Mouse (Mus musculus) embryonic facial prominence, embryonic 14.5 days (tissue): Measurements from ENCODE around the gene Nlrc5. TPM values are rescaled to one million over a fixed set of nuclear protein-coding genes. Genes with fewer than 3 reads are reported as not detected.
A peak's percentile ranks its signal among the peaks of the same experiment; 100 is the strongest.

ENCODE experiments used
- ATAC-seq: fragments of 200-750 bp; cut with Nextera tagmentation; 2 replicates; pipeline ENCODE4 v1.8.0; 2017; ENCODE audit warnings: low read depth, moderate number of reproducible peaks, moderate TSS enrichment
- DNase-seq: peaks from one replicate; pipeline ENCODE4 v3.0.0-alpha.2; 2015; ENCODE audit warnings: low spot score
- H3K27ac ChIP-seq: fragments of 300-500 bp; sonication (generic); replicated peaks from 2 replicates; pipeline ENCODE4 v1.5.1; 2014; ENCODE audit warnings: low read depth, mild to moderate bottlenecking, low read length, moderate library complexity
- H3K27me3 ChIP-seq: fragments of 300-500 bp; sonication (generic); replicated peaks from 2 replicates; pipeline ENCODE4 v1.6.1; 2014; ENCODE audit warnings: low read length; ENCODE audit not compliant: control insufficient read depth, insufficient read depth
- H3K36me3 ChIP-seq: fragments of 300-500 bp; sonication (generic); 2 replicates; pipeline ENCODE4 v1.6.1; 2014; ENCODE audit warnings: low read length, mixed read lengths; ENCODE audit not compliant: control insufficient read depth, insufficient read depth
- H3K4me1 ChIP-seq: fragments of 300-500 bp; sonication (generic); 2 replicates; pipeline ENCODE4 v1.6.1; 2014; ENCODE audit warnings: antibody characterized with exemption, low read length; ENCODE audit not compliant: control insufficient read depth, insufficient read depth
- H3K4me2 ChIP-seq: fragments of 300-500 bp; sonication (generic); 2 replicates; pipeline ENCODE4 v1.6.1; 2014; ENCODE audit warnings: low read depth, mild to moderate bottlenecking, low read length, moderate library complexity, mixed read lengths
- H3K4me3 ChIP-seq: fragments of 300-500 bp; sonication (generic); 2 replicates; pipeline ENCODE4 v1.5.1; 2014; ENCODE audit warnings: low read depth, mild to moderate bottlenecking, low read length
- H3K9ac ChIP-seq: fragments of 300-500 bp; sonication (generic); 2 replicates; pipeline ENCODE4 v1.6.1; 2014; ENCODE audit warnings: low read depth, mild to moderate bottlenecking, low read length, moderate library complexity, mixed read lengths
- H3K9me3 ChIP-seq: fragments of 300-500 bp; sonication (generic); 2 replicates; pipeline ENCODE4 v1.6.1; 2016; ENCODE audit warnings: low read length; ENCODE audit not compliant: control insufficient read depth
- WGBS: fragments of 180-500 bp; shearing (Covaris S2); extraction: QIAGEN DNeasy Blood & Tissue Kit; methylation state at CpG from one replicate; pipeline ENCODE4 v1.1.7; 2014; 5-methylcytosine and 5-hydroxymethylcytosine counted together
- polyA plus RNA-seq: library from polyadenylated mRNA; unstranded; fragments of >200 nt; fragmentation: Nextera tagmentation; extraction: Ambion mirVana; gene quantifications from 2 replicates; pipeline ENCODE4 v1.2.1, GENCODE M21; 2014

Gene Nlrc5
- polyA plus RNA-seq, 1 experiment from 2014 or later = 0.39 TPM

DNA sequence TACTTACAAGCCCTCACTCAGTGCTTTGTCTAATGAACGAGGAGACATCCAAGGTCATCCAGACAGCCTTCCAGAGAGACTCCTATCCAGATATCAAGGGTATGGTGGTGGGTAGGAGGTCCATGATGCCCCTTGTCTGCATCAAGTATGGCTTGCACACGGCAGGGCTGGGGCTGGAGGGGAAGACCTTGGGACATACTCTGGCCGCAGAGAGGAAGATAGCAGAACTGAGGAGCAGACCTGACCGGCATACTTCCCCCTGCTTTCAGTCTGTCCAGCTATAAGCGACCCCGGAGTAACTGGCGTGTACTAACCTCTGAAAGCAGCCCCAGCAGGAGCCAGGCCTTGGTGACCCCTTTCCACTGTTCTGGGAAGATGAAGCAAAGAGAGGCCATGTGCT is 24.6 kb upstream of the Nlrc5 start:
- H3K9ac ChIP-seq = no peak overlapping the region
- no peaks in the 10 kb centered on the region for H3K4me1 ChIP-seq
- ATAC-seq (no peak), DNase-seq (no peak)
- no peak overlapping the region for H3K4me3 ChIP-seq
- H3K4me2 ChIP-seq = no peak overlapping the region
- no peak overlapping the region for H3K27ac ChIP-seq
- no peaks in the 10 kb centered on the region for H3K27me3 ChIP-seq
- H3K9me3 ChIP-seq = no peaks in the 10 kb centered on the region
- no peaks in the 10 kb centered on the region for H3K36me3 ChIP-seq
- 93% methylated on average over 7 of the region's 7 CpGs for WGBS

DNA sequence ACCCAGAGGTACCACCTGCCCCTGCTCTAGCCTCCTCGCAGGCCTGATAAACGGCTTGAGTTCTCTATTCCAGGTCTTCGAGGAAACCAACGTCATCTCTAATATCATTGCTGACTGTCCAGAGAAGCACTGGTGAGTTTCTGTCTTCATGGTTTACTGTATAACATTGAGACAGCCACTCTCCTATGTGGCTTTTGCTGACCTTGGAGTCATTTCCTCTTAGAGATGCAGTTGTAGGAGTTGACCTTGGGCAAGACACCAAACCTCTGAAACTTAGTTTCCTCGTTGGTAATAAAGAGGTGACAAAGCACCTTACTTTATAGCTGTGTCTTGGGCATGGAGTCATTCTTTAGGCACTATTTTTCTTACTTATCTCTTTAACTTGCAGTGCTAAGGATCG is 21.6 kb upstream of the Nlrc5 start:
- ATAC-seq (no peak), DNase-seq (no peak)
- H3K4me1 ChIP-seq = no peaks in the 10 kb centered on the region
- H3K4me2 ChIP-seq = no peak overlapping the region
- H3K9ac ChIP-seq = no peak overlapping the region
- 84% methylated on average over 6 of the region's 6 CpGs for WGBS
- H3K4me3 ChIP-seq = no peak overlapping the region
- no peak overlapping the region for H3K27ac ChIP-seq
- no peaks in the 10 kb centered on the region for H3K36me3 ChIP-seq
- no peaks in the 10 kb centered on the region for H3K9me3 ChIP-seq
- no peaks in the 10 kb centered on the region for H3K27me3 ChIP-seq

DNA sequence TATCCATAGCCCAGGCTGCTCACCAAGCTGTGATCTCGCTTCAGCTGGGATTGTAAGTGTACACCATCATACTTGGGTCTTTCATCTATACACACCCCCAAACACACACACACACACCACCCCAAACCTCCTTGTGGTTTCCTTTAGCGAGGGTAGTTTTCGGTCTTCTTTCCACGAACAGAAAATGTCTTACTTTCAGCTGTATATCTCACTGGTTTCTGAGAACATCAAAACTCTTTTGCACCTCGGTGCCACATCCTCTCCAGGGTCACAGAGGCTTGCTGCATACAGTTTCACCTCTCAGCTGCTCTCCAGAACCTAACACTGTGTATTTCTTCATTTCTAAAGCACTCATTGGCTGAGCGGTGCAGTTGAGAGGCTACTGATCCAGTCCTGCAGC is 20.6 kb upstream of the Nlrc5 start:
- no peaks in the 10 kb centered on the region for H3K9me3 ChIP-seq
- DNase-seq (no peak), ATAC-seq (no peak)
- H3K9ac ChIP-seq = no peak overlapping the region
- no peaks in the 10 kb centered on the region for H3K36me3 ChIP-seq
- no peak overlapping the region for H3K4me3 ChIP-seq
- no peaks in the 10 kb centered on the region for H3K27me3 ChIP-seq
- no peaks in the 10 kb centered on the region for H3K4me1 ChIP-seq
- no peak overlapping the region for H3K4me2 ChIP-seq
- H3K27ac ChIP-seq = no peak overlapping the region
- 82% methylated on average over 6 of the region's 6 CpGs for WGBS

DNA sequence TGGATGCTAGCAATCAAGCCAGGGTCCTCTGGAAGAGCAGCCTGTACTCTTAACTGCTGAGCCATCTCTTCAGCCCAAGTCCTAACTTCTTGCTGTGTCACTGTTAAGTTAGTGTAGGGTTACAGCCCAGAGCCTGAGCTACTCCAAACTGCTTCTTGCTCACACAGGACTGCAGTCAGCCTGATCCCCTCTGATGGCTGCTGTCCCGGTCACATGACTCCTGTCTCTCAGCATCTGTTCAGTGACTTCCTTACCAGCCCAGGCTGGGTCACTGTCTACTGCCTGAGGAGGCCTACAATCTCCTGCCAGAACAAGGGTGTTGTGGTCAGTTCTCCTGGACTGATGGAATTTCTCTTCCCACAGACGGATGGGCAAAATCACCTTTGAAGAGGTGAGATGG is 18.9 kb upstream of the Nlrc5 start:
- no peak overlapping the region for H3K27ac ChIP-seq
- no peak overlapping the region for H3K4me3 ChIP-seq
- no peak overlapping the region for H3K4me2 ChIP-seq
- H3K4me1 ChIP-seq = no peaks in the 10 kb centered on the region
- H3K27me3 ChIP-seq = no peaks in the 10 kb centered on the region
- ATAC-seq = 0 out of 2 replicates have a peak, but pooled peaks have one; percentile 33
- H3K36me3 ChIP-seq = no peaks in the 10 kb centered on the region
- H3K9ac ChIP-seq = no peak overlapping the region
- WGBS = 53% methylated on average over 2 of the region's 2 CpGs
- H3K9me3 ChIP-seq = no peaks in the 10 kb centered on the region
- DNase-seq = peak; percentile 26

DNA sequence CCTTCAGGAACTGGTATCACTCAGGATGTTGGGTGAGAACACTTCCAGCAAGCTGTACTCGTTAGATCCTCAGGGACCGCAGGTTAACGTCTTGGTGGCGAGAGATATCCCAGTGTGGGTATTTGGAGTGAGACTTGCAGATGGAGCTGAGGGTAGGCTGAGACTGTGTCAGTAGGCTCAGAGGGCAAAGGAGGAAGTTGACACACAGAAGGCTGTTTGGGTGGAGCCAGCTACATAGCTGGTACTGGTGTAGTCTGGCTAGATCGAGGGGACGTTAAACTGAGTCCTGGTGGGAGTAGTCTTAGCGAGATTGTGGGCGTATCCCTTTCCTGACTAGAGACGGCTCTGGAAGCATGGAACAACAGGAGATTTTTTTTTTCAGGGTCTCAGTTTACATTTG is 16.1 kb upstream of the Nlrc5 start:
- no peaks in the 10 kb centered on the region for H3K9me3 ChIP-seq
- no peaks in the 10 kb centered on the region for H3K27me3 ChIP-seq
- DNase-seq (no peak), ATAC-seq (no peak)
- H3K9ac ChIP-seq = no peak overlapping the region
- H3K4me3 ChIP-seq = no peak overlapping the region
- no peaks in the 10 kb centered on the region for H3K4me1 ChIP-seq
- no peaks in the 10 kb centered on the region for H3K36me3 ChIP-seq
- WGBS = 63% methylated on average over 9 of the region's 9 CpGs
- no peak overlapping the region for H3K27ac ChIP-seq
- no peak overlapping the region for H3K4me2 ChIP-seq

DNA sequence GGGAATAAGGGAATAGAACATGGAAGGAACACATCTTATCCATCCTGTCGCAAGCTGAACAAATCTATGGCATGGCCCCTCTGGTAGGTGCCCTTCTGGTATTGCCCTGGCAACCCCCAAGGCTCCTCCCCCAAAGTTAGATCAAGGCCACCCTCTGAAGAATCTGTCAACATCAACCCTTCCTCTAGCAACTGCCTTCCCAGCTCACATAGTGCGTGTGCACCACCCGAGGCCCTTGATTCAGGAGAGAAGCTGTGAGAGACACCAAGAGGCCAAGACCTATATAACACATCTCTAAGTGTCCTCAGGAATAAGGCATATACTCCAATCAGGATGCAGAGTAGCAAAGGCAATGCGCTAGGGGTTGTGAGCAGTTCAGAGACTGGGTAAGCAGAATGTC is 11.9 kb upstream of the Nlrc5 start:
- DNase-seq (no peak), ATAC-seq (no peak)
- Histone ChIP-seq H3K9ac (no peak overlapping the region), H3K36me3 (no peaks in the 10 kb centered on the region), H3K4me1 (no peaks in the 10 kb centered on the region), H3K4me2 (no peak overlapping the region), H3K27me3 (no peaks in the 10 kb centered on the region), H3K27ac (no peak overlapping the region), H3K9me3 (no peaks in the 10 kb centered on the region), H3K4me3 (no peak overlapping the region)
- 84% methylated on average over 4 of the region's 4 CpGs for WGBS

DNA sequence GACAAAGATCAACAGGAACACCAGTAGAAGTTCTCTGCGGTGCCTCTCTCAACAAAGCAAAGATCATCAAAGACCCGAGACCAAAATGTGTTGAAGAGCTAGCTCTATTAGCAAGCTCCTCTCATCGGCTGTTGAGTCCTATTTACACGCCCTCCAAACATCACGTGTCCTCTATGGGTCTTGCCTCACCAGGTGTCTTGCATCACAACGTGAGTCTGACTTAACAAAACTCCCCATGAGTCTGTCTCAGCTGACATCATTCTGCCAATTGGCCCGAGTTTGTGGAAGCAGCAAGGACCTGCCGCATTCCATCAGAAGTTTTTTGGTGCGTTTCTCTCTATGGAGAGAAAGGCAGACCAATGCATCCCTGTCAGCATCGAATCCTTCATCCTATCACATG is 6.2 kb upstream of the Nlrc5 start:
- DNase-seq = no peak
- no peaks in the 10 kb centered on the region for H3K9me3 ChIP-seq
- 68% methylated on average over 10 of the region's 10 CpGs for WGBS
- no peak overlapping the region for H3K4me2 ChIP-seq
- no peaks in the 10 kb centered on the region for H3K36me3 ChIP-seq
- no peak overlapping the region for H3K4me3 ChIP-seq
- no peak overlapping the region for H3K9ac ChIP-seq
- no peak overlapping the region for H3K27ac ChIP-seq
- H3K27me3 ChIP-seq = no peaks in the 10 kb centered on the region
- H3K4me1 ChIP-seq = no peaks in the 10 kb centered on the region
- no peak for ATAC-seq

DNA sequence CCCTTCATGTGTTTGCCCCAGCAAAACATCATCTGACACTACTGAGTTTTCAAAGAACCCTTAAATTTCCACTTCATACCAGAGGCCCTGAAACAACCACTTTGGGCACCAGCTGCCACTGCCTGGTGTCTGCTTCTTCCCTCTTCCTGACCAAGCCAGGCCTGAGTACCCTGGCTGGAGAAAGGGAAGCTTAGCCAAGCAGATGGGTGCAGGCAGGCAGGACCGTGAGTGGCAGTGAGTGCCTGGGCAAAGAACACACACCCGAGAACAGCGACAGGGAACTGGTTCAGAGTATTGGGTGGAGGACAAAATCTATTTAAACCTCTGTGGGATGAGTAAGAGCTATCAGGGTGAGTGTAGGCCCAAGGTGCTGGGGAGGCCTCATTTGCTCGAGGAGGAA is 5.7 kb upstream of the Nlrc5 start:
- no peak for ATAC-seq
- 74% methylated on average over 4 of the region's 4 CpGs for whole genome bisulfite sequencing

DNA sequence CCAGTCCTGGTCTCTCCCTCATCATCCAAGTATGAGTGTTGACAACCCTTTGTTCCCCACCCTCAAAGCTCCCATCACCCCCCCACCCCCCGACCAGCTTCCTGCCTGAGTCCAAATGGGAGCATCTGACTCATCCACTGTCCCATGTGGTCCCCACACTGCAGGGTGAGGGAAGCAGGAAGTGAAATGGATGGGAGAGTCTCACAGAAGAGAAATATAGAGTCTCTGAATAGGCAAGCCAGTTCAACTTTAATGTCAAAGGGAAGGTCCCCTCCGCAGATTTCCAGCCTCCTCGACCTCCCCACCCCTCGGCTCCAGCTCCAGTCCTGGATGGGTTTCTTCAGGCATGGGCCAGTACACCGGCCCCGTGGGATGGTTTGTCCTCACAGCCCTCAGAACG is 4.8 kb upstream of the Nlrc5 start:
- H3K27ac ChIP-seq = no peak overlapping the region
- peaks cover 1% of the 10 kb centered on the region; the same call in 1 of the 2 replicates for H3K4me1 ChIP-seq
- H3K9me3 ChIP-seq = no peaks in the 10 kb centered on the region
- H3K27me3 ChIP-seq = peaks cover 7% of the 10 kb centered on the region
- H3K4me2 ChIP-seq = no peak overlapping the region
- ATAC-seq (no peak), DNase-seq (no peak)
- H3K36me3 ChIP-seq = no peaks in the 10 kb centered on the region
- no peak overlapping the region for H3K9ac ChIP-seq
- H3K4me3 ChIP-seq = no peak overlapping the region
- WGBS = 82% methylated on average over 7 of the region's 7 CpGs

More for the DNA sequence above, 5.7 kb upstream of the Nlrc5 start:
- Histone ChIP-seq H3K4me3 (no peak overlapping the region), H3K36me3 (no peaks in the 10 kb centered on the region), H3K4me2 (no peak overlapping the region), H3K4me1 (no peaks in the 10 kb centered on the region), H3K27ac (no peak overlapping the region), H3K9me3 (no peaks in the 10 kb centered on the region), H3K27me3 (peaks cover under 1% of the 10 kb centered on the region; the same call in 1 of the 2 replicates), H3K9ac (no peak overlapping the region)
- DNase-seq = no peak
